Mouse (Mus musculus) liver, embryonic 16.5 days (tissue): Measurements from ENCODE around the gene Usp15. TPM values are rescaled to one million over a fixed set of nuclear protein-coding genes. Genes with fewer than 3 reads are reported as not detected.

Experiments used
- ATAC-seq: fragments of 200-750 bp; cut with Nextera tagmentation; 2 replicates; pipeline ENCODE4 v1.8.0; 2017; ENCODE audit warnings: low read depth, mild to moderate bottlenecking, moderate number of reproducible peaks, moderate library complexity
- H3K27ac ChIP-seq: fragments of 300-500 bp; sonication (generic); 2 replicates; pipeline ENCODE4 v1.5.1; 2014; ENCODE audit warnings: mild to moderate bottlenecking, low read length
- H3K27me3 ChIP-seq: fragments of 300-500 bp; sonication (generic); 2 replicates; pipeline ENCODE4 v1.6.1; 2014; ENCODE audit warnings: low read depth, low read length, mixed read lengths; ENCODE audit not compliant: control insufficient read depth, insufficient read depth
- H3K36me3 ChIP-seq: fragments of 300-500 bp; sonication (generic); 2 replicates; pipeline ENCODE4 v1.6.1; 2014; ENCODE audit warnings: mild to moderate bottlenecking; ENCODE audit not compliant: control insufficient read depth, insufficient read depth
- H3K4me1 ChIP-seq: fragments of 300-500 bp; sonication (generic); 2 replicates; pipeline ENCODE4 v1.6.1; 2014; ENCODE audit warnings: low read depth, low read length, mixed read lengths; ENCODE audit not compliant: control insufficient read depth
- H3K4me2 ChIP-seq: fragments of 300-500 bp; sonication (generic); 2 replicates; pipeline ENCODE4 v1.6.1; 2014; ENCODE audit warnings: low read depth, low read length, mixed read lengths
- H3K4me3 ChIP-seq: fragments of 300-500 bp; sonication (generic); 2 replicates; pipeline ENCODE4 v1.5.1; 2014; ENCODE audit warnings: low read depth, mild to moderate bottlenecking, low read length
- H3K9ac ChIP-seq: fragments of 300-500 bp; sonication (generic); 2 replicates; pipeline ENCODE4 v1.6.1; 2014; ENCODE audit warnings: low read depth, low read length
- H3K9me3 ChIP-seq: fragments of 300-500 bp; sonication (generic); replicated peaks from 2 replicates; pipeline ENCODE4 v1.6.1; 2016; ENCODE audit warnings: low read length; ENCODE audit not compliant: control insufficient read depth
- WGBS: fragments of 180-500 bp; shearing (Covaris S2); extraction: QIAGEN DNeasy Blood & Tissue Kit; methylation state at CpG from one replicate; pipeline ENCODE4 v1.1.7; 2014; ENCODE audit not compliant: insufficient replicate concordance; 5-methylcytosine and 5-hydroxymethylcytosine counted together
- polyA plus RNA-seq: library from polyadenylated mRNA; unstranded; fragments of >200 nt; fragmentation: Nextera tagmentation; extraction: Ambion mirVana; gene quantifications from 2 replicates; pipeline ENCODE4 v1.2.1, GENCODE M21; 2015

Gene Usp15
- polyA plus RNA-seq, 1 experiment from 2014 or later = 89.9 TPM

DNA sequence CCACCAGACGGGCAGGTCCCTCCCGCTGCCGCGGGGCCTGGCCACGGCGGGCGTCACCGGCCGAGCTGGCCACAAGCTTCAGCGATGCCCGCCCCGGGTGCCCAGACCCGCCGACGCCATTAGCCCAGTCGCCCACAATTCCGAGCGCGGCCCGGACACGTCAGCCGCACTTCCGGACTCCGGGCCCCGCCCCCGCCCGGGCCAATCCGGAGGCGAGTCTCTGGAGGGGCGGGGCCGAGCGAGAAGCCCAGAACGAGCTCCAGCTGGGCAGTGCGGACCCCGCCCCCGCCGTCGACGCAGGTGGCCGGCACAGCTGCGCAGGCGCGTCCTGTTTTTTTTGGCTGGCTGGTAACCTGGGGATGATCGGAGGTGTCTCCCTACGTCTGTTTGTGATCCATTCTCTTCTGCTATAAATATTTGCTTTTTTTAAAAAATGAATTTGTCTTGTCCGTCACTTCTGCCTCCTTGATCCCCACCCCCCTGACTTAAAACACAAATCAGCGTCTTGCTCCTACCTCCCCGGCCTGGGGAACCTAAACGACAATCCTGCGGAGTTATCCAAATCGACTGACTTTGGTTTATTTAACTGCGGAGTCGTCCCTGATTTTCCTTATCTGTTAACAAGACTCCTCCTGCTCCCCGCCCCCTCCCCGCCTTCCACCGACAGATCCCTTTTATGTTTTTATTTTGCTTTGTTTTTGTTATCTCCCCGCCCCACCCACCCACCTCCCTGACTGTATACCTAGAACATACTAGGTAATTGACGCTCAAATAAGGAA is 120.4 kb downstream of the Usp15 start, which contains the start of gene Mon2:
TSS of gene Mon2 (minus strand) at position 261 of the 779 bp plus-strand sequence.
- peak within 1 kb of the TSS; percentile 81 for H3K4me2 ChIP-seq
- peak within 1 kb of the TSS; percentile 75 for H3K27ac ChIP-seq
- H3K4me3 ChIP-seq = peak within 1 kb of the TSS; percentile 90
- peaks cover 18% of the 10 kb centered on the region for H3K4me1 ChIP-seq
- WGBS = under 1% methylated on average over 55 of the region's 58 CpGs
- peak; percentile 99 for ATAC-seq
- no peaks in the 10 kb centered on the region for H3K27me3 ChIP-seq
- H3K36me3 ChIP-seq = no peaks in the 10 kb centered on the region
- no peaks in the 10 kb centered on the region for H3K9me3 ChIP-seq
- peak within 1 kb of the TSS; percentile 89 for H3K9ac ChIP-seq

DNA sequence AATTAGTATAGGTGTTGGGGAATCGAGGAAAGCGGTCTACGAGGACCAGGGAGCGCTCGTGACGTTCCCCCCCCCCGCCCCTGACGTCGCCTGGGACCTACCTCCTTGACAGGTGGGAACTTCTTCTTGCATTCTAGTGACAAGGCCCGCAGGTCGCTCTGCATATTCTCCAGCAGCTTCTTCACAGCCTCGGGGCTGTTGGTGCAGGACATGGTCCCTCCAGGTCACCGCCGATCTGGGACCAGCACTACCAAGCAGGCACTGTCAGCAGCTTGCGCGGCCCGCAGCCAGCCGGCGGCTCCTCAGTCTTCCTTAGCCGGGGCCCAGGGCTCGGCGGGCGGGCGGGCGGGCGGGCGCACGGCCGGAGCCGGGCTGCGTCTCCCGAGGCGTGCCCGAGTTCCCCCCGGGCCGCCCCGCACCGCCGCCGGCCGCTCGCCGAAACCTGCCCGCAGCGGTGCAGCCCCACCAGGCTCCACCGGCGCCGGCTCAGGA is 121.0 kb downstream of the Usp15 start:
- no peaks in the 10 kb centered on the region for H3K36me3 ChIP-seq
- peak; percentile 68 for ATAC-seq
- H3K4me1 ChIP-seq = peaks cover 18% of the 10 kb centered on the region
- no peaks in the 10 kb centered on the region for H3K27me3 ChIP-seq
- H3K4me2 ChIP-seq = peak overlapping the region; percentile 57
- peak overlapping the region; percentile 75 for H3K27ac ChIP-seq
- H3K9me3 ChIP-seq = no peaks in the 10 kb centered on the region
- under 1% methylated on average over 44 of the region's 48 CpGs for WGBS
- peak overlapping the region; percentile 90 for H3K4me3 ChIP-seq
- peak overlapping the region; percentile 89 for H3K9ac ChIP-seq

DNA sequence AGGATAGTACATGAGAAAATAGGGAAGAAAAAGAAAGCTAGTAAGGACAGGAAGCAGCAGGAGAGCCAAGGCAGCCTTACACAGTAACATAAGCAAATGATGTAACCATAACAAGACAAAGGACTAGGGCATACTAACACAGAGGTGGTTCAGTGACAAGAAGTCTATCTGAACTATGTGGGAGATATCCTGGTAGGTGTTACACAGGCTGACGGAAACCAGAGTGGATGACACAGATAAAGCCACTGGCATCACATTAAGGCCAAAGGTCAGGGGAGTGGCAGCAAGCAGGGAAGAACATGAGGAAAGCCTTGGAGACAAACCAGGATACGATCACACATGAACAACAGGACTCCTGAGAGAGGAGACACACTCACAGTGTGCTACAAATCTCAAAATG is 124.8 kb downstream of the Usp15 start:
- no peaks in the 10 kb centered on the region for H3K36me3 ChIP-seq

DNA sequence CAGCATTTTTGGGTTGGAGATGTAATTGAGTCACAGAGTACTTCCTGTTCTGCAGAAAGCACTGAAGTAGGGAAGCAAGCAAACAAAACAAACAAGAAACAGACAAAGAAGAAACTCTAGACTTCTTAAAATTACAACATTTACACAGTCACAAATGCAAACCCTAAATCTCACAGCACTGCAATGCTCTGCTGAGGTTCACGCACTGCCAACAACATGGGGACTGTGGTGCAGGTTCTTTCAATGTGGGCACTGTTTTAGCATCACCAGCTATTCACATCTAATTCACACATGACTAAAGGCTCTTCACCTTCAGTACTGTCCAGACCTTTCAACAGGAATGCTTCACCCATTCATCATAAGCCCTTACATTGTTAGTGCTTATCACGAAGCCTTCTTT is 133.8 kb downstream of the Usp15 start:
- H3K9ac ChIP-seq = no peak overlapping the region
- H3K4me3 ChIP-seq = no peak overlapping the region
- no peak overlapping the region for H3K27ac ChIP-seq
- no peaks in the 10 kb centered on the region for H3K36me3 ChIP-seq
- no peaks in the 10 kb centered on the region for H3K27me3 ChIP-seq
- no peak for ATAC-seq
- H3K9me3 ChIP-seq = no peaks in the 10 kb centered on the region
- H3K4me2 ChIP-seq = no peak overlapping the region
- H3K4me1 ChIP-seq = no peaks in the 10 kb centered on the region
- 85% methylated on average over 2 of the region's 2 CpGs for WGBS

More for the DNA sequence above, 124.8 kb downstream of the Usp15 start:
- Histone ChIP-seq H3K4me3 (no peak overlapping the region), H3K27me3 (no peaks in the 10 kb centered on the region), H3K4me1 (peaks cover 16% of the 10 kb centered on the region), H3K27ac (no peak overlapping the region), H3K9me3 (no peaks in the 10 kb centered on the region), H3K9ac (no peak overlapping the region), H3K4me2 (no peak overlapping the region)
- no peak for ATAC-seq
- WGBS = 57% methylated on average over 2 of the region's 2 CpGs

DNA sequence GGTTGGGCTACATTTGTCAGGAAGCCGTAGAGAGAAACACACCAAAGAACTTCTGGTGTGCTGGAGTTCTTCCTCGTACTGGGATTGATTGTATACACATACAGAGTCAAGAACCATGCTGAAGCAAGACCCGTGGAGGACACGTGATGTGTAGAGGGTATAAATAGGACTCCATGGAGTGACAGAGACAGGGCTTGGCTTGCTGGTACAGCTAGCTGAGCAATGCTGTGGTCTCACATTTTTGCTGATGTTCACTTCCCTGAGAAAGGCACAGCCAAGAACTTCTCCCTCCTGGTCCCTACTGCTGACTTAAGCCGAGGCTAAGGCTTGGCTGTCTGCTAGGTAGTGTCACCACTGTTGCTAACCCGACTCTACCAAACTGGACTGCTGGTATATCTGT is 136.0 kb downstream of the Usp15 start:
- peak; percentile 35; the same call in 1 of the 2 replicates for ATAC-seq
- H3K27ac ChIP-seq = no peak overlapping the region
- H3K4me2 ChIP-seq = no peak overlapping the region
- H3K36me3 ChIP-seq = no peaks in the 10 kb centered on the region
- no peak overlapping the region for H3K4me3 ChIP-seq
- WGBS = 75% methylated on average over 6 of the region's 6 CpGs
- H3K27me3 ChIP-seq = no peaks in the 10 kb centered on the region
- H3K9ac ChIP-seq = no peak overlapping the region
- no peaks in the 10 kb centered on the region for H3K9me3 ChIP-seq
- H3K4me1 ChIP-seq = no peaks in the 10 kb centered on the region

DNA sequence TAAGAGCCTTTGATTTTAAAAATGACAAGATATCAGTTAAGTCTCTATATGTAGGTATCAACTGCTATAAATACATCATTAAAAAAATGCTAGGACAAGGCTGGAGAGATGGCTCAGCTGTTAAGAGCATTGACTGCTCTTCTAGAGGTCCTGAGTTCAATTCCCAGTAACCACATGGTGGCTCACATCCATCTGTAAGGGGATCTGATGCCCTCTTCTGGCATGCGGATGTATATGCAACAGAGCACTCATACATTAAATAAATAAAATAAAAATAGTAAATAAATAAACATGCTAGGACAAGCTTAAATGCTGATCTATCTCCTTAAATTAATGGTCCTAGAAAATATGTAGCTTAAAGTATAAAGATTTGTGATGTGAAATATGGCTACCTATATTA is 139.7 kb downstream of the Usp15 start:
- Histone ChIP-seq H3K4me1 (no peaks in the 10 kb centered on the region), H3K27me3 (no peaks in the 10 kb centered on the region), H3K4me3 (no peak overlapping the region), H3K9ac (no peak overlapping the region), H3K4me2 (no peak overlapping the region), H3K27ac (no peak overlapping the region), H3K36me3 (no peaks in the 10 kb centered on the region), H3K9me3 (no peaks in the 10 kb centered on the region)
- no peak for ATAC-seq
- WGBS = 68% methylated on average over 1 of the region's 1 CpGs

DNA sequence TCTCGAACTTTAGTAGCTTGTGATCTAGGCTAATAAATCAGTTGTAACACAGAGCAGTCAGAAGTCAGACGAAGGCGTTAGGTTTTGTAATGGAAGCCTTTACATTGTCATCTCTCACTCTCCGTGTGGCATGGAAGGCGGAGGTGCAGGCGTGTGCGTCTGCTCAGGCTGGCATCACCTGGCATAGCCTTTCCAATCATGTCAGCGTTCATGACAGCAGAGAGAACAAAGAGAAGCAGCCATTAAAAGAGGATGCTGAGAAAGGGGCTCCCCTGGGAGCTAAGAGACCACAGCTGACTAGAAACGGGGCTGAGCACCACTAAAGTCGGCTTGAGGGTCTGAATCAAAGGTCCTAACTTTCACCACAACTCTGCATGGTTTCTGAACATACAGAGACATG is 140.3 kb downstream of the Usp15 start:
- Histone ChIP-seq H3K4me3 (no peak overlapping the region), H3K27ac (no peak overlapping the region), H3K9me3 (no peaks in the 10 kb centered on the region), H3K36me3 (no peaks in the 10 kb centered on the region), H3K9ac (no peak overlapping the region), H3K4me2 (no peak overlapping the region), H3K4me1 (no peaks in the 10 kb centered on the region), H3K27me3 (no peaks in the 10 kb centered on the region)
- WGBS = 83% methylated on average over 10 of the region's 10 CpGs
- ATAC-seq = no peak

DNA sequence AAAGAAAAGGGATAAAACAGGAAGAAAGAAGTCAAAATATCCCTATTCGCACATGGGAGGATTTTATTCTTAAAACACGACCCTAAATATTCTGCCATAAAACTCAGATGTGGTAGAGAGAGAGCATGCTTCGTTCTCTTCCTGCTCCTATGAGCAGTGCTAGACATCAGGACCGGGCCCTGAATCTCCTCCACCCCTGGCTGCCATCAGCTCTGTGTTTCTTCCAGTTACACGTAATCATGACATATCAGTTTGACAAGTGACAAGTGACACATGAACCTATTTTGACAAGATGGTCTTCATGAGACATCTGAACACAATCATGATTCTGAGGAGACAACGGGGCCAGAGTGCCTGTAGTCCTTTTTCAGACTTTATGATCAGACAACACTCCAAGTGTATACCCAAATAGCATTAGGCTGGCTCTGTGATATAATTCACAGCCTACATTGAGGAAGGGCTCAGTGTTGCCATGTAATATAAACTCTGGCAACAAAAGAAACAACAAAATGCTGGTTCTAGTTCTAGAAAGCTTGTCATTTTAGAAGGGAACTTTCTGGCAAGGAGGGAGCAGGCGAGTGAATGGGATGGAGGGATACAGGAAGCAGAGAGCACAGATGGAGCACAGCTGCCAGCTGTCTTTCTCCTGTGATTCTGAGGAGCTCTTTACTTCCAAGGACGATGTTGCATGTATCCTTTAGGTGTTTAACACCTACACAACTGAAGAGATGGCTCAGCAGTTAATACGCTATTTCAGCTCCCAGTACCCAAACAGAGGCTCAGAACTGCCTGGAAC is 141.4 kb downstream of the Usp15 start:
- Histone ChIP-seq H3K27me3 (no peaks in the 10 kb centered on the region), H3K27ac (no peak overlapping the region), H3K36me3 (no peaks in the 10 kb centered on the region; the same call in 1 of the 2 replicates), H3K9me3 (no peaks in the 10 kb centered on the region), H3K4me2 (no peak overlapping the region), H3K4me1 (no peaks in the 10 kb centered on the region), H3K9ac (no peak overlapping the region), H3K4me3 (no peak overlapping the region)
- ATAC-seq = no peak
- 74% methylated on average over 9 of the region's 9 CpGs for WGBS
